Mouse (Mus musculus): ENCODE data around the gene Hspa1b. TPM values are rescaled to one million over a fixed set of nuclear protein-coding genes. Genes with fewer than 3 reads are reported as not detected.
"Not testable (repeated sequence)": the region's sequence is repeated elsewhere in the genome, so short reads cannot be mapped to it uniquely, and the experiment has no call there.

Gene Hspa1b
- polyA plus RNA-seq, 1 experiment from 2014 or later = not detected

DNA sequence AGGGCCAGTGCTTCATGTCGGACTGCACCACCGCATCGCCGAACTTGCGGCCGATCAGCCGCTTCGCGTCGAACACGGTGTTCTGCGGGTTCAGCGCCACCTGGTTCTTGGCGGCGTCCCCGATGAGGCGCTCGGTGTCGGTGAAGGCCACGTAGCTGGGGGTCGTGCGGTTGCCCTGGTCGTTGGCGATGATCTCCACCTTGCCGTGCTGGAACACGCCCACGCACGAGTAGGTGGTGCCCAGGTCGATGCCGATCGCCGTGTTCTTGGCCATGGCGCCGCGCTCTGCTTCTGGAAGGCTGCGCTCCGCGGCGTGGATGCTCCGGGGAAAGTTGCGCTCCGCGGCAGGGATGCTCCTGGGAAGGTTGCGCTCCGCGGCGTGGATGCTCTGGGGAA, 306 bp downstream of the Hspa1b start:
- H3K9me3 ChIP-seq (ENCODE audit: control insufficient read depth, low read length); H3K9ac ChIP-seq (replicated peaks; ENCODE audit: low read depth, low read length); H3K27me3 ChIP-seq (replicated peaks; ENCODE audit: control insufficient read depth, insufficient read depth, low read length); H3K36me3 ChIP-seq (ENCODE audit: control insufficient read depth, insufficient read depth); ATAC-seq; H3K4me1 ChIP-seq (replicated peaks; ENCODE audit: control insufficient read depth, insufficient read depth, low read length); H3K27ac ChIP-seq (ENCODE audit: low read length): not testable (repeated sequence)
- peak overlapping the region; percentile 69 for H3K4me2 ChIP-seq (ENCODE audit: low read length)
- 0% methylated on average over 20 of the region's 47 CpGs for WGBS
- peak overlapping the region; percentile 43 for H3K4me3 ChIP-seq (replicated peaks; ENCODE audit: low read length)

DNA sequence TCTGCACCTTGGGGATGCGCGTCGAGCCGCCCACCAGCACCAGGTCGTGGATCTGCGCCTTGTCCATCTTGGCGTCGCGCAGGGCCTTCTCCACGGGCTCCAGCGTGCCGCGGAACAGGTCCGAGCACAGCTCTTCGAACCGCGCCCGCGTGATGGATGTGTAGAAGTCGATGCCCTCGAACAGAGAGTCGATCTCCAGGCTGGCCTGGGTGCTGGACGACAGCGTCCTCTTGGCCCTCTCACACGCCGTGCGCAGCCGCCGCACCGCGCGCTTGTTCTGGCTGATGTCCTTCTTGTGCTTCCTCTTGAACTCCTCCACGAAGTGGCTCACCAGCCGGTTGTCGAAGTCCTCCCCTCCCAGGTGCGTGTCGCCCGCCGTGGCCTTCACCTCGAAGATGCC, 1.1 kb downstream of the Hspa1b start:
- not testable (repeated sequence) for H3K27me3 ChIP-seq (replicated peaks; ENCODE audit: control insufficient read depth, insufficient read depth, low read length); H3K9me3 ChIP-seq (ENCODE audit: control insufficient read depth, low read length); H3K9ac ChIP-seq (replicated peaks; ENCODE audit: low read depth, low read length); H3K4me1 ChIP-seq (replicated peaks; ENCODE audit: control insufficient read depth, insufficient read depth, low read length); H3K4me2 ChIP-seq (ENCODE audit: low read length); H3K27ac ChIP-seq (ENCODE audit: low read length); H3K36me3 ChIP-seq (ENCODE audit: control insufficient read depth, insufficient read depth); ATAC-seq; H3K4me3 ChIP-seq (replicated peaks; ENCODE audit: low read length)
- WGBS = 28% methylated on average over 28 of the region's 40 CpGs

DNA sequence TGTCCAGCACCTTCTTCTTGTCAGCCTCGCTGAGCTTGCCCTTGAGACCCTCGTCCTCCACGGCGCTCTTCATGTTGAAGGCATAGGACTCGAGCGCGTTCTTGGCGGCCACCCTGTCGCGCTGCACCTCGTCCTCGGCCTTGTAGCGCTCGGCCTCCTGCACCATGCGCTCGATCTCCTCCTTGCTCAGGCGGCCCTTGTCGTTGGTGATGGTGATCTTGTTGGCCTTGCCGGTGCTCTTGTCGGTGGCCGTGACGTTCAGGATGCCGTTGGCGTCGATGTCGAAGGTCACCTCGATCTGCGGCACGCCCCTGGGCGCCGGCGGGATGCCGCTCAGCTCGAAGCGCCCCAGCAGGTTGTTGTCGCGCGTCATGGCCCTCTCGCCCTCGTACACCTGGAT, 1.7 kb downstream of the Hspa1b start:
- not testable (repeated sequence) for H3K4me2 ChIP-seq (ENCODE audit: low read length); H3K9ac ChIP-seq (replicated peaks; ENCODE audit: low read depth, low read length); H3K36me3 ChIP-seq (ENCODE audit: control insufficient read depth, insufficient read depth); H3K4me1 ChIP-seq (replicated peaks; ENCODE audit: control insufficient read depth, insufficient read depth, low read length); H3K27ac ChIP-seq (ENCODE audit: low read length); H3K9me3 ChIP-seq (ENCODE audit: control insufficient read depth, low read length); H3K27me3 ChIP-seq (replicated peaks; ENCODE audit: control insufficient read depth, insufficient read depth, low read length); H3K4me3 ChIP-seq (replicated peaks; ENCODE audit: low read length); ATAC-seq
- 17% methylated on average over 34 of the region's 40 CpGs for WGBS

DNA sequence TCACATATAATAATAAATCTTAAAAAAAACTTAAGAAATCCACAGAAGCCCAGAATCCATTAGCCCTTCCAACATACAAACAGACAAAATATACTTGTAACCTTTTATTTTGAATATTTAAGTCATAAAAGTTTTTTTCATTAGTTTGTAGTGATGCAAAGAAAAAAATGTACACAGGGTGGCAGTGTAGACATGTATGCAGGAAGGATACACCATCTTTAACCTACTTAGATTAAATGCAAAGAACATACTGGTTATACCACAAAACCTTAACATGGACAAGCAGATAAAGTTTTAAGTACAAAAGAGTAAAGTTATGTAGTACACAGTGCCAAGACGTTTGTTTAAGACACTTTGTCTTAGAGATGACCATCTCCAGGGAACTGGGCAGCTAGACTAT, 2.7 kb downstream of the Hspa1b start:
- Histone ChIP-seq H3K9me3 (ENCODE audit: control insufficient read depth, low read length) (no peaks in the 10 kb centered on the region), H3K27me3 (replicated peaks; ENCODE audit: control insufficient read depth, insufficient read depth, low read length) (peaks cover 7% of the 10 kb centered on the region; the same call in 1 of the 2 replicates), H3K4me2 (ENCODE audit: low read length) (no peak overlapping the region), H3K4me3 (replicated peaks; ENCODE audit: low read length) (no peak overlapping the region), H3K4me1 (replicated peaks; ENCODE audit: control insufficient read depth, insufficient read depth, low read length) (peaks cover 7% of the 10 kb centered on the region), H3K36me3 (ENCODE audit: control insufficient read depth, insufficient read depth) (no peaks in the 10 kb centered on the region), H3K9ac (replicated peaks; ENCODE audit: low read depth, low read length) (no peak overlapping the region), H3K27ac (ENCODE audit: low read length) (no peak overlapping the region)
- ATAC-seq = no peak
- WGBS = 44% methylated on average over 1 of the region's 1 CpGs

DNA sequence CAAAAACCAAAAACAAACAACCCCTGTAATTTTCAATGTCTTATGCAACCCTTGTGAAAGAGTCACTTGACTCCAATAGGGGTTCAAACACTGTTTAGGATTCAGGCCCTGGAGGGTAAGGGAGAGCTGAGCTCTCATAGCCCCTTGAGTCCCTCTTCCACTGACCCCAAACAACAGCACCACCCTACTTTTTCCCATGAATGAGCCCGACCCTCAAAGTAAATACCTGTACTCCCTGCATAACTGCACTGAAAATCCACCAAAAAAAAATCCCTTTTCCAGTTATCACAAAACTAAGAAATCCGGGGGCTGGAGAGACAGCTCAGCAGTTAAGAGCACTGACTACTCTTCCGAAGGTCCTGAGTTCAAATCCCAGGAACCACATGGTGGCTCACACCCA, 3.2 kb downstream of the Hspa1b start:
- Histone ChIP-seq H3K4me3 (replicated peaks; ENCODE audit: low read length) (no peak overlapping the region), H3K36me3 (ENCODE audit: control insufficient read depth, insufficient read depth) (no peaks in the 10 kb centered on the region), H3K4me2 (ENCODE audit: low read length) (no peak overlapping the region), H3K27me3 (replicated peaks; ENCODE audit: control insufficient read depth, insufficient read depth, low read length) (peaks cover 5% of the 10 kb centered on the region; the same call in 1 of the 2 replicates), H3K4me1 (replicated peaks; ENCODE audit: control insufficient read depth, insufficient read depth, low read length) (peaks cover 10% of the 10 kb centered on the region), H3K27ac (ENCODE audit: low read length) (no peak overlapping the region), H3K9ac (replicated peaks; ENCODE audit: low read depth, low read length) (no peak overlapping the region), H3K9me3 (ENCODE audit: control insufficient read depth, low read length) (no peaks in the 10 kb centered on the region)
- no peak for ATAC-seq
- 77% methylated on average over 3 of the region's 3 CpGs for WGBS

DNA sequence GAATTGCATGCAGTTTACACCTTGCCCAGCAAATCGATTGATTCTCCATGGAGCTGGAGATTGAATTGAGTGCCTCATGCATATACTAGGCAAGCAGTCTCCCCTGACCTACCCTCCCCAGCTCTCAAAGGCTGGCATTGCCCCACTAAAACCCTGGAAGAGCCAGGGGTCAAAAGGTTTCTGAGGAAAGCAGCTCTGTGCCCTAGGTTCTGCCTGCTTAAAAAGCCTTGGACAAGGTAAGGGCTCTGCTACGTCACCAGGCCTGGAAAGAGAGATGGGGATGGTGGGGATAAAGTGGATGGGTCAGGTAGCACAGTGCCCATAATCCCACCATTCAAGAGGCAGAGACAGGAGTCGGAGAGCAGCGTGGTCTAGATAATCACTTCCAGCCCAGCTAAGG, 4.2 kb downstream of the Hspa1b start:
- H3K4me3 ChIP-seq (replicated peaks; ENCODE audit: low read length) = no peak overlapping the region
- peaks cover 19% of the 10 kb centered on the region for H3K4me1 ChIP-seq (replicated peaks; ENCODE audit: control insufficient read depth, insufficient read depth, low read length)
- WGBS = 71% methylated on average over 4 of the region's 4 CpGs
- no peak overlapping the region for H3K27ac ChIP-seq (ENCODE audit: low read length)
- peaks cover 5% of the 10 kb centered on the region for H3K36me3 ChIP-seq (ENCODE audit: control insufficient read depth, insufficient read depth)
- no peak overlapping the region for H3K9ac ChIP-seq (replicated peaks; ENCODE audit: low read depth, low read length)
- no peak overlapping the region for H3K4me2 ChIP-seq (ENCODE audit: low read length)
- no peaks in the 10 kb centered on the region for H3K9me3 ChIP-seq (ENCODE audit: control insufficient read depth, low read length)
- no peak for ATAC-seq
- H3K27me3 ChIP-seq (replicated peaks; ENCODE audit: control insufficient read depth, insufficient read depth, low read length) = peaks cover 2% of the 10 kb centered on the region; the same call in 1 of the 2 replicates

DNA sequence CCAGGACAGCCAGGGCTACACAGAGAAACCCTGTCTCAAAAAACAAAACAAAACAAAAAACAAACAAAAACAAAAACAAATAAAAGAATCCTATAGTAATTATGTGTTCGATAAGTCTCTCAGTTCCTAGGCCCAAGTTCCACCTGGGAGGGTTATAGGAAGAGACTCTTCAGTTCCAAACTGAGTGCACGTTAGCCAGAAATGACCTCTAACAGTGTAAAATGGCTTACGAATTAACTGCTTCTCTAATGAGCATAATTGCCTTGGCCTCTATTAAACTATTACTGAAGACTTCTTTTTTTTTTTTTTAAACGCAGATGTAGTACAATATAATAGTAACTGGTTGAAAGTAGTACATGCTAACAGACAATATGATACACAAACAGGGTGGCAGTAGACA, 5.1 kb downstream of the Hspa1b start:
- no peak overlapping the region for H3K4me3 ChIP-seq (replicated peaks; ENCODE audit: low read length)
- H3K27me3 ChIP-seq (replicated peaks; ENCODE audit: control insufficient read depth, insufficient read depth, low read length) = 0 out of 2 replicates have a peak, but pooled peaks cover 2% of the 10 kb centered on the region
- peaks cover 16% of the 10 kb centered on the region for H3K4me1 ChIP-seq (replicated peaks; ENCODE audit: control insufficient read depth, insufficient read depth, low read length)
- no peak for ATAC-seq
- no peak overlapping the region for H3K4me2 ChIP-seq (ENCODE audit: low read length)
- no peak overlapping the region for H3K27ac ChIP-seq (ENCODE audit: low read length)
- H3K9ac ChIP-seq (replicated peaks; ENCODE audit: low read depth, low read length) = no peak overlapping the region
- 81% methylated on average over 4 of the region's 4 CpGs for WGBS
- H3K36me3 ChIP-seq (ENCODE audit: control insufficient read depth, insufficient read depth) = peaks cover 10% of the 10 kb centered on the region
- no peaks in the 10 kb centered on the region for H3K9me3 ChIP-seq (ENCODE audit: control insufficient read depth, low read length)

DNA sequence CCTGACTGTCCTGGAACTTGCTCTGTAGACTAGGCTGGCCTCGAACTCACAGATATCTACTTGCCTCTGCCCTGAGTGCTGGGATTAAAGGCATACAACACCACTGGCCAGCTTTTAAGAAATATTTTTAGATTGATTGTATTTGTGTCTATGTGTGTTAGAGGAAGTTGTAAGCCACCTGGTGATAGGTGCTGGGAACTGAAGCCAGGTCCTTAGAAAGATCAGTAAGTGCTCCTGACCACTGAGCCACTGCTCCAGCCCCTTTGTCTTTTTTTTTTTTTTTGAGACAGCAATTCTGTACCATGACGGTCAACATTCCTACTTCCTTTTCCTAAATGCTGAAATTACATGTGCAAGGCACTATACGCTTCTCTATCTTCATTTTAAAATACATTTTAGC, 5.8 kb downstream of the Hspa1b start:
- no peak overlapping the region; the same call in 1 of the 2 replicates for H3K27ac ChIP-seq (ENCODE audit: low read length)
- no peak overlapping the region for H3K4me2 ChIP-seq (ENCODE audit: low read length)

DNA sequence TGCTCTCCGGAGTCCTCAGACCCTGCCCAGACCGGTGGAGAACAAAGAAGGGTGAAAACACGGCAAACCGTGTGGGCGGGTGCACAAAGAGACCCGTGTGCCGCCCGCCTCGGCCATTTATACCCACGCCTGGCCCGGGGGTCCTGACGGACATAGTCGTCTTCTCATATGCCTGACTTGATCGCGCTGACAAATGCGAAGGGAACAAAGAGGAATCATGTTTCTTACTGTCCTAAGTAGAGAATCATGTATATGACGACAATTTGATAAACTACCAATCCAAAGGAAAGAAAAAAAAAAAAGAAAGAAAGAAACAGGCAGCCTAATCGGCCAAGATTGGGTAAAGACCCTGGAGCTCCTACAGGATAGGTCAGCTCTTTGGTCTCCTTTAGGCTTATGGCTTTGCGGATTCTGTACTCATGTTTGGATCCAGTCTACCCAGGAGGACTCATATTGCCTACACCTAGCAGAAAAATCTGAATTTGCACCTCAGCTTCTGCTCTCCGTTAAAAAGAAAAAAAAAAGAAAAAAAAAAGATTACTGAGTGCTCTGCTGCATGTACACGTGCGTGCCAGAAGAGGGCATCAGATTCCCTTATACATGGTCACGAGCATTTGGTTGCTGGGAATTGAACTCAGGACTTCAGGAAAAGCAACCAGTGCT, 6.5 kb downstream of the Hspa1b start:
- Histone ChIP-seq H3K27ac (ENCODE audit: low read length) (peak overlapping the region; percentile 92), H3K4me1 (replicated peaks; ENCODE audit: control insufficient read depth, insufficient read depth, low read length) (peaks cover 16% of the 10 kb centered on the region), H3K9ac (replicated peaks; ENCODE audit: low read depth, low read length) (peak overlapping the region; percentile 100), H3K4me2 (ENCODE audit: low read length) (peak overlapping the region; percentile 75), H3K9me3 (ENCODE audit: control insufficient read depth, low read length) (no peaks in the 10 kb centered on the region), H3K27me3 (replicated peaks; ENCODE audit: control insufficient read depth, insufficient read depth, low read length) (0 out of 2 replicates have a peak, but pooled peaks cover 2% of the 10 kb centered on the region), H3K36me3 (ENCODE audit: control insufficient read depth, insufficient read depth) (peaks cover 10% of the 10 kb centered on the region), H3K4me3 (replicated peaks; ENCODE audit: low read length) (peak overlapping the region; percentile 99)
- peak; percentile 85 for ATAC-seq
- under 1% methylated on average over 23 of the region's 23 CpGs for WGBS

More for the DNA sequence above, 5.8 kb downstream of the Hspa1b start:
- H3K9ac ChIP-seq (replicated peaks; ENCODE audit: low read depth, low read length) = no peak overlapping the region
- H3K36me3 ChIP-seq (ENCODE audit: control insufficient read depth, insufficient read depth) = peaks cover 10% of the 10 kb centered on the region
- H3K27me3 ChIP-seq (replicated peaks; ENCODE audit: control insufficient read depth, insufficient read depth, low read length) = 0 out of 2 replicates have a peak, but pooled peaks cover 2% of the 10 kb centered on the region
- ATAC-seq = no peak
- 92% methylated on average over 3 of the region's 3 CpGs for WGBS
- H3K9me3 ChIP-seq (ENCODE audit: control insufficient read depth, low read length) = no peaks in the 10 kb centered on the region
- H3K4me1 ChIP-seq (replicated peaks; ENCODE audit: control insufficient read depth, insufficient read depth, low read length) = peaks cover 16% of the 10 kb centered on the region
- H3K4me3 ChIP-seq (replicated peaks; ENCODE audit: low read length) = no peak overlapping the region; the same call in 1 of the 2 replicates

Data from forebrain, embryonic 16.5 days (tissue).